Mouse (Mus musculus) ES-Bruce4 (cell line): ENCODE data around the gene Rtl1. TPM values are rescaled to one million over a fixed set of nuclear protein-coding genes. Genes with fewer than 3 reads are reported as not detected.

Experiments
- H3K27ac ChIP-seq: 2 replicates; pipeline ENCODE4 v1.5.1; 2012; ENCODE audit warnings: low read length, inconsistent platforms; ENCODE audit not compliant: insufficient read depth
- H3K27me3 ChIP-seq: 2 replicates; pipeline ENCODE4 v1.6.1; 2012; ENCODE audit warnings: mild to moderate bottlenecking, low read length, inconsistent platforms; ENCODE audit not compliant: control insufficient read depth, poor library complexity, insufficient read depth, severe bottlenecking
- H3K36me3 ChIP-seq: 2 replicates; pipeline ENCODE4 v1.6.1; 2012; ENCODE audit warnings: inconsistent platforms, mild to moderate bottlenecking, low read length, moderate library complexity; ENCODE audit not compliant: control insufficient read depth, poor library complexity, insufficient read depth, severe bottlenecking
- H3K4me1 ChIP-seq: one replicate; pipeline ENCODE4 v1.8.1; 2011; ENCODE audit warnings: low read length; ENCODE audit not compliant: control insufficient read depth, insufficient read depth
- H3K4me3 ChIP-seq: 2 replicates; pipeline ENCODE4 v1.5.1; 2011; ENCODE audit warnings: low read depth, mild to moderate bottlenecking, low read length
- H3K9ac ChIP-seq: 2 replicates; pipeline ENCODE4 v1.6.1; 2012; ENCODE audit warnings: low read depth, mild to moderate bottlenecking, inconsistent platforms; ENCODE audit not compliant: poor library complexity, severe bottlenecking
- H3K9me3 ChIP-seq: replicated peaks from 2 replicates; pipeline ENCODE4 v1.6.1; 2012; ENCODE audit warnings: mild to moderate bottlenecking, low read length, inconsistent platforms; ENCODE audit not compliant: control insufficient read depth, poor library complexity, insufficient read depth, severe bottlenecking
- CTCF ChIP-seq: IDR thresholded peaks from one replicate; pipeline ENCODE4 v1.8.1; 2011; ENCODE audit warnings: low read depth, low read length
- EP300 ChIP-seq: IDR thresholded peaks from 2 replicates; pipeline ENCODE4 v1.6.1; 2011; ENCODE audit warnings: low read depth, low read length; ENCODE audit not compliant: insufficient read depth
- POLR2A ChIP-seq: IDR thresholded peaks from one replicate; pipeline ENCODE4 v1.8.1; 2011; ENCODE audit warnings: low read length; ENCODE audit not compliant: insufficient read depth
- polyA plus RNA-seq: library from polyadenylated mRNA; stranded (reverse); fragments of >200 nt; gene quantifications from 2 replicates; pipeline ENCODE4 v1.2.4, GENCODE M21; 2011; ENCODE audit warnings: low read depth; ENCODE audit not compliant: missing spikeins, insufficient read depth, insufficient read length

The Rtl1 gene
- not detected in 2 replicates for polyA plus RNA-seq

DNA sequence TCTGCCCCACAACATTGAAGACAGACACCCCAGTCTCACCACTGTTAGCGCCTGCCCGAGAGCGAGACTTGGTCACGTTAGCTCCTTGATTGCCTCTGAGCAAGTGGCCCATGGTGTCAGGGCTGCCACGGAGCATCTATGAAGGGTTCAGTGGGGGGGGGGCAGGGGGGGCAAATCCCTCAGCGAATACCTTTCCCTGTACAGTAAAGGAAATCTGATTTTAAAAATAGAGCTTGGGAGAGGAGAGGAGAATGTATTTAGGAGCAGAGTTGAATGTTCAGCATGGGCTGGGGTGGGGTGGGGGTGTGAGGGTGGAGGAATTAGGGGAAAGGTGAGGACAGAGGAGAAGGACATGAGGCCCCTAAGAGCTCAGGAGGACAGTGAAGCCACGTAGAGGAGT is at the start of gene Rtl1:
Gene Rtl1 (minus strand): TSS at position 101 of the 400 bp plus-strand sequence.
- H3K27ac ChIP-seq = no peak within 1 kb of the TSS
- TF ChIP-seq POLR2A (no peak), CTCF (no peak), EP300 (no peak)
- H3K27me3 ChIP-seq = no peaks in the 10 kb centered on the region
- no peaks in the 10 kb centered on the region for H3K36me3 ChIP-seq
- no peak within 1 kb of the TSS for H3K9ac ChIP-seq
- no peaks in the 10 kb centered on the region for H3K9me3 ChIP-seq
- no peak within 1 kb of the TSS for H3K4me3 ChIP-seq
- H3K4me1 ChIP-seq = no peaks in the 10 kb centered on the region

DNA sequence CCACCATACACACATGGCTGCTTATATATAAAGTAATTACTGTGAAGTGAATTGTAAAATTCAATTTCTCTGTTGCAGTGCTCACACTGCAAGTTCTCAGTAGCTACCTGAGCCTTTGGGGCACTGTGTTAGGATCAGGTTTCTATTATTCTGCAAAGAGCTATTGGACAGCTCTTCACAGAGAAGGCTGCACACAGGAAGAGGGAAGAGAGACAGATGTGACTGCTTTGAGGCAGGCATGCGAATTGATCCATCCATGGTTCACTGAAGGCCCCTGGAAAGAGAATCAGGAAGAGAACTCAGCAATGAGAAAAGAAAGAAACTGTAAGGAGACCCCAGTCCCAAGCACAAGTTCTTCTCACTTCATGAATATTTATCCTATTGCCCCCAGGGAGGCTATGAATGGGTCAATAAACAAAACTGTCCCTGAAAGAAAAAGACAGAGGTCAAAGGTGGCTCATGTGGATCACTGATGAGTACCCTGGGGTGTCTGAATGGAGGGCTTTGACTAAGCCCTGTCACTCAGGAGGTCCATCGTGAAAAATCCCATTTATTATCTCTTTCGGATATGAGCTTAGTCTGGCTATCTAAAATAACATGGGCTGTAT is 40.5 kb upstream of the Rtl1 start:
- Histone ChIP-seq H3K27me3 (no peaks in the 10 kb centered on the region), H3K36me3 (no peaks in the 10 kb centered on the region)
- TF ChIP-seq POLR2A = no peak
- TF ChIP-seq EP300 = no peak
- no peak for TF ChIP-seq CTCF

DNA sequence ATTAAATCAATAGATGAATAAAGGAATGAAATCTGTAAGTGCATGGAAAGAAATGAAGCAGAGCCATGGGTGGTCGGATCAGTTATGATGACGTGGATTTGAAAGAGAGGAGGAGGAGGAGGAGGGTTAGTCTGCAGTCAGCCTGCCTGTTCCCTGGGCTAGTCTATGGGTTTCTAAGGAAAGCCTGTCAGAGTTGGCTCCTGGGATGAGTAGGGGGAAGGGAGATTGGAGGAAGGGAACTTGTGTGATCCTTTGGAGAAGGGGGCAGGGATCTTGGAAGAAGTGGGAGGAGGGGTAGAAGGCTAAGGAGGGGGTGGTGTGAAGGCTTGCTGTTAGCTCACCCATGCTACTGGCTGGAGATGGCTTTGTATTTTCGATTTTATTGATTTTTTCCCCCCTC is 31.9 kb upstream of the Rtl1 start:
- H3K36me3 ChIP-seq = no peaks in the 10 kb centered on the region; the same call in 1 of the 2 replicates
- H3K4me3 ChIP-seq = no peak overlapping the region
- TF ChIP-seq EP300 = no peak
- no peak for TF ChIP-seq POLR2A
- no peak for TF ChIP-seq CTCF
- H3K4me1 ChIP-seq = no peaks in the 10 kb centered on the region
- H3K9me3 ChIP-seq = no peaks in the 10 kb centered on the region
- H3K9ac ChIP-seq = no peak overlapping the region
- no peaks in the 10 kb centered on the region for H3K27me3 ChIP-seq
- H3K27ac ChIP-seq = no peak overlapping the region

More for the DNA sequence above, 40.5 kb upstream of the Rtl1 start:
- no peak overlapping the region for H3K4me3 ChIP-seq
- H3K9me3 ChIP-seq = no peaks in the 10 kb centered on the region
- H3K4me1 ChIP-seq = no peaks in the 10 kb centered on the region
- no peak overlapping the region for H3K9ac ChIP-seq
- no peak overlapping the region for H3K27ac ChIP-seq

DNA sequence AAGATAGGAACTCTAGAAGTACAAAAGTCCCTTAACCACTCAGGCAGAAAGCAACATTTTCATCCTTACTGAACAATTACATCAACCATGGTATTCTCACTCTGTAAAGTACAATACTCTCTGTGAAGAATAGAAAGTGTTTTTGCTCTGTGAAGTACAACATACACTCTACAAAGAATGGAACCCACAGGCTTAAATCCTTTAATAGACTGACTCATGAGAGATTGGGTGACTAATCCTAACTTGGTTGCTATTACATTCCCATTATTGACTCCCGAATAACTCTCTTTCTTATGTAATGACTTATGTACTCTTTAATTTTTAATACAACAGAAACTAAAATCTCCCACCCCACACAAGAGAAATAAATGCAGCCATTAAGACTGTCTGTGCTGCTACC is 28.8 kb upstream of the Rtl1 start:
- H3K27ac ChIP-seq = no peak overlapping the region
- H3K27me3 ChIP-seq = no peaks in the 10 kb centered on the region
- H3K36me3 ChIP-seq = no peaks in the 10 kb centered on the region; the same call in 1 of the 2 replicates
- no peaks in the 10 kb centered on the region for H3K4me1 ChIP-seq
- no peaks in the 10 kb centered on the region for H3K9me3 ChIP-seq
- TF ChIP-seq EP300 (no peak), POLR2A (no peak), CTCF (no peak)
- H3K9ac ChIP-seq = no peak overlapping the region
- H3K4me3 ChIP-seq = no peak overlapping the region

DNA sequence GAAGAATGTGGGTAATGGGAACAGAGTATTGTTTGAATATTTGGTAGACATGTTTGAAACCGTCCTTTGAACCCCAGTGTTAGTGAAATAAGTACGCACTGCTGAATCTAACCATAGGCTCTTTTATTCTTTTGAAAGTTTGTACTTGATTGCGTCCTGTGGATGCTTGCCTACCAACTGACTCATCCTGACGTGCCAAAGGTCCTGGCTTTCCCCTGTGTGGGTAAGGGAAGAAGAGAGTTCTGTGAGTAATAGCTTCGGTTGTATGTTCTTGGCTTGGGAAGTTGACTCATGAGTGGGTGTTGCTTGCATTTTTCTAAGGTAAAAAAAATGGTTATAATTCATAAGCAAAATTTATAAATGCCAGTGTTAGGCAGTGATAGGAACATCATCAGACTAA is 26.8 kb upstream of the Rtl1 start:
- TF ChIP-seq POLR2A = no peak
- TF ChIP-seq EP300 = no peak
- TF ChIP-seq CTCF = no peak
- Histone ChIP-seq H3K27ac (no peak overlapping the region), H3K4me3 (no peak overlapping the region), H3K9ac (no peak overlapping the region), H3K9me3 (no peaks in the 10 kb centered on the region), H3K27me3 (no peaks in the 10 kb centered on the region), H3K4me1 (no peaks in the 10 kb centered on the region), H3K36me3 (no peaks in the 10 kb centered on the region; the same call in 1 of the 2 replicates)

DNA sequence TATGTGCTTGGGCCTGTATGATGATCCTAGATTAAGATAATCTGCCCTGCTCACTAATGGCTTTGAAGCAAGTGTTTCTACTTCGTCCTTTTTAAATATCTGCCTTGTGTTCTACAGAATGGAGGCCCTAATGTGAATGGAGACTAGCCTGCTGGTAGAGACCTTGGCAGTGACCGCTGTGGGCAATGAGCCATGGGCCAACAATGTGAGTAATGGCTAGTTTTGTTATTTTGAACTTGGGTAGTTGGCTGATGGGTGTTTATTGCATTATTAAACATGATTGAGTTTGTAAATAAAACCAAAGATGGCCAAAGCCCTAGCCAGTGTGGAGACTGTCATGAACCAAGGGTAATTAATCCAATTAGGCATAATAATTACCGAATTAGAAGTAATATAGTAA is 20.1 kb upstream of the Rtl1 start:
- H3K27ac ChIP-seq = no peak overlapping the region
- no peak overlapping the region for H3K4me3 ChIP-seq
- H3K9me3 ChIP-seq = no peaks in the 10 kb centered on the region
- TF ChIP-seq EP300 = no peak
- TF ChIP-seq POLR2A = no peak
- TF ChIP-seq CTCF = no peak
- no peak overlapping the region for H3K9ac ChIP-seq
- no peaks in the 10 kb centered on the region for H3K36me3 ChIP-seq
- H3K27me3 ChIP-seq = no peaks in the 10 kb centered on the region
- no peaks in the 10 kb centered on the region for H3K4me1 ChIP-seq
